Mouse (Mus musculus) neural tube, embryonic 14.5 days (tissue): ENCODE data around the gene Rplp2. TPM values are rescaled to one million over a fixed set of nuclear protein-coding genes. Genes with fewer than 3 reads are reported as not detected.
"Not testable (repeated sequence)": the region's sequence is repeated elsewhere in the genome, so short reads cannot be mapped to it uniquely, and the experiment has no call there.

ENCODE experiments used
- ATAC-seq: fragments of 200-750 bp; cut with Nextera tagmentation; 2 replicates; pipeline ENCODE4 v1.8.0; 2017; ENCODE audit warnings: low read depth, mild to moderate bottlenecking, moderate TSS enrichment, moderate library complexity
- H3K27ac ChIP-seq: fragments of 300-500 bp; sonication (generic); 2 replicates; pipeline ENCODE4 v1.5.1; 2014; ENCODE audit warnings: low read depth, mild to moderate bottlenecking, control low read depth, low read length, moderate library complexity, mixed read lengths
- H3K27me3 ChIP-seq: fragments of 300-500 bp; sonication (generic); 2 replicates; pipeline ENCODE4 v1.6.1; 2014; ENCODE audit warnings: low read length; ENCODE audit not compliant: control insufficient read depth, insufficient read depth
- H3K36me3 ChIP-seq: fragments of 300-500 bp; sonication (generic); 2 replicates; pipeline ENCODE4 v1.6.1; 2014; ENCODE audit warnings: low read length, mixed read lengths; ENCODE audit not compliant: control insufficient read depth, insufficient read depth
- H3K4me1 ChIP-seq: fragments of 300-500 bp; sonication (generic); 2 replicates; pipeline ENCODE4 v1.6.1; 2014; ENCODE audit warnings: low read length; ENCODE audit not compliant: control insufficient read depth, insufficient read depth
- H3K4me2 ChIP-seq: fragments of 300-500 bp; sonication (generic); 2 replicates; pipeline ENCODE4 v1.6.1; 2014; ENCODE audit warnings: mild to moderate bottlenecking, low read depth, low read length, control low read depth
- H3K4me3 ChIP-seq: fragments of 300-500 bp; sonication (generic); 2 replicates; pipeline ENCODE4 v1.5.1; 2014; ENCODE audit warnings: low read depth, low read length, control low read depth, mixed read lengths
- H3K9ac ChIP-seq: fragments of 300-500 bp; sonication (generic); replicated peaks from 2 replicates; pipeline ENCODE4 v1.6.1; 2014; ENCODE audit warnings: low read depth, mild to moderate bottlenecking, control low read depth, low read length, mixed read lengths
- H3K9me3 ChIP-seq: fragments of 300-500 bp; sonication (generic); 2 replicates; pipeline ENCODE4 v1.6.1; 2016; ENCODE audit warnings: low read length; ENCODE audit not compliant: control insufficient read depth
- WGBS: fragments of 180-500 bp; shearing (Covaris S2); extraction: QIAGEN DNeasy Blood & Tissue Kit; methylation state at CpG from one replicate; pipeline ENCODE4 v1.1.7; 2014; 5-methylcytosine and 5-hydroxymethylcytosine counted together
- polyA plus RNA-seq: library from polyadenylated mRNA; unstranded; fragments of >200 nt; fragmentation: Nextera tagmentation; extraction: Ambion mirVana; gene quantifications from 2 replicates; pipeline ENCODE4 v1.2.1, GENCODE M21; 2014

Gene Rplp2
- 654 and 691 TPM in 2 replicates for polyA plus RNA-seq

DNA sequence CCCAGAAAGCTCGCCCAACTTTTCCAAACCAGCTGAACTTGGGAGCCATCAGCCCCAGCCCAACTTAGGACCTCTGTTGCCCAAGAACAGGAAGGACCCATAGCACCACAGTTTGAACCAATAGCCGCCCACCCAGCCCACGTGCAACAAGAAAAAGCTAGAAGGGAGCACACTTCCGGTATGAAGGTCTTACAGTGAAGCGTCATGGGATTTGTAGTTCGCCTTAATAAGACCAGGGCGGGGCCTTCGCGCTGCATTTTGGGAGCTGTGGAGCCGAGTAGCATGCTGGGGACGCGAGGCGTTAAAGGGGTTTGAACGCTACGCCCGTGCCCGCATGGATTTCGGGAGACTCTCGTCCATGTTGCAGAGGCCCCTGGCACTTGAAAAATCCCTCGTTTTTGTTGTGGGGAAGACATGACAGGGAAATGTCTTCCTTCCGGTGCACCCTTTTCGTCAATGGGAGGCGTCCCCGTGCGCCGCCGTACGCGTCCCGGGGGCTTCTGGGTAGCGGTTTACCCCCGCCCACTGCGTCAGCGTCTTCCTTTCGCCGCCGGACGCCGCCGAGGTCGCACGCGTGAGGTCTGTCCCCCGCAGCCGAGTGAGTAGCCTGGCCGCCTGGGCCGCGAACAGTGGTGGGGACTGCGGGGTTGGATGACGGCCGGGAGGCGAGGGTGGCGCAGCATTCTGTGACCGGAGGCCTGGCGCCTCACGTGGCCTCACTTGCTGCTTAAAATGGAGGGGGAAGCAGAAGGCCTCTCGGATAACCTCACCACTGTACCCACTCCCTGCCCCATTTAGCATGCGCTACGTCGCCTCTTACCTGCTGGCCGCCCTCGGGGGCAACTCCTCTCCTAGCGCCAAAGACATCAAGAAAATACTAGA, at the start of gene Rplp2:
TSS of gene Rplp2 (plus strand) at position 261 of the 882 bp plus-strand sequence.
- Histone ChIP-seq H3K27me3 (no peaks in the 10 kb centered on the region), H3K4me2 (peak within 1 kb of the TSS; percentile 83), H3K9me3 (no peaks in the 10 kb centered on the region), H3K36me3 (peaks cover 17% of the 10 kb centered on the region; the same call in 1 of the 2 replicates), H3K27ac (peak within 1 kb of the TSS; percentile 91), H3K9ac (peak within 1 kb of the TSS; percentile 83), H3K4me3 (peak within 1 kb of the TSS; percentile 70), H3K4me1 (peaks cover 17% of the 10 kb centered on the region; the same call in 1 of the 2 replicates)
- ATAC-seq, result peak; percentile 95
- under 1% methylated on average over 63 of the region's 63 CpGs for WGBS

DNA sequence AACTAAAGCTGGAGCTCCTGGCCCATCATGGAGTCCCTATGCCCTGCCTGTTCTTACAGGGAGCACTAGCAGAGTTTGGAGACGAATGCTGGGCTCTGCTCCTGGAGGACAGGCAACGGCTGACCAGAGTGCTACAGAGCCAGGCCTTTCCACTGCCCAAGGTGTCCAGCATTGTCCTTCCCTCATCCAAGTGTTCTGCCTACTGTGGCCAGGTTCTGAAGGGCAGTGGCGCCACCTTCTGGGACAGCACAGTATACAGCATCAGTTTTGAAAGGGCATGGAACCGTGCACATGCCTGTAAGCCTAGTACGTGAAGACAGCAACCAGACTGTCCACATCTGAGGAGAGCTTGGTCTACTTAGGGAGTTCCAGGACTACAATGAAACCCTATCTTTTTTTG, 43.9 kb upstream of the Rplp2 start:
- no peaks in the 10 kb centered on the region for H3K27me3 ChIP-seq
- WGBS, result 45% methylated on average over 5 of the region's 5 CpGs
- H3K4me2 ChIP-seq, result no peak overlapping the region
- peaks cover 38% of the 10 kb centered on the region for H3K36me3 ChIP-seq
- no peak overlapping the region for H3K4me3 ChIP-seq
- H3K9me3 ChIP-seq, result no peaks in the 10 kb centered on the region
- H3K4me1 ChIP-seq, result no peaks in the 10 kb centered on the region
- H3K27ac ChIP-seq, result no peak overlapping the region
- no peak overlapping the region for H3K9ac ChIP-seq
- peak; percentile 41; the same call in 1 of the 2 replicates for ATAC-seq

DNA sequence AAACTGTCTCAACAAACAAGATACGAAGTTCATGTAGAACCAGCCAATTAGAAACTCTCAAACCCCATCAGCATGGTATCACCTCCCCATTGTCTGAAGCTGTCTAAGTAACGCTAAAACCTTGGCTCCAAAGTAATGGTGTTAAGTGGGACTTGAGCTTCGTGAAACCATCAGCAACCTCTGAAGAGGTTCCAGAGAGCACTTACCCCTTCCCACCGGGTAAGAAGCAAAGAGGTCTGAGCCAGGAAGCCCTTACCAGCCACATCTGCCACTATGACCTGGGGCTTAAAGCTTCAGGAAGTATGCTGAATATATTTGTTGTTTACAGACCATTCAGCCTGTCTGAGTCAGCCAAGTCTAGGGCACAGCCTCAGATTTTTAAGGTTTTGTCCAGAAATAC, 41.7 kb upstream of the Rplp2 start:
- Histone ChIP-seq H3K36me3 (peaks cover 23% of the 10 kb centered on the region), H3K4me3 (no peak overlapping the region), H3K4me2 (no peak overlapping the region), H3K4me1 (peaks cover 2% of the 10 kb centered on the region; the same call in 1 of the 2 replicates), H3K9ac (no peak overlapping the region), H3K9me3 (no peaks in the 10 kb centered on the region), H3K27ac (no peak overlapping the region), H3K27me3 (no peaks in the 10 kb centered on the region)
- ATAC-seq, result no peak
- 87% methylated on average over 4 of the region's 4 CpGs for WGBS

GRCm38 (mm10) chr7:141407670-141408069, 39.5 kb upstream of the Rplp2 start:
- H3K36me3 ChIP-seq, H3K4me2 ChIP-seq, H3K27me3 ChIP-seq, H3K9me3 ChIP-seq, H3K4me3 ChIP-seq, H3K9ac ChIP-seq, H3K4me1 ChIP-seq, ATAC-seq, H3K27ac ChIP-seq: not testable (repeated sequence)
- WGBS, result 96% methylated on average over 7 of the region's 7 CpGs

DNA sequence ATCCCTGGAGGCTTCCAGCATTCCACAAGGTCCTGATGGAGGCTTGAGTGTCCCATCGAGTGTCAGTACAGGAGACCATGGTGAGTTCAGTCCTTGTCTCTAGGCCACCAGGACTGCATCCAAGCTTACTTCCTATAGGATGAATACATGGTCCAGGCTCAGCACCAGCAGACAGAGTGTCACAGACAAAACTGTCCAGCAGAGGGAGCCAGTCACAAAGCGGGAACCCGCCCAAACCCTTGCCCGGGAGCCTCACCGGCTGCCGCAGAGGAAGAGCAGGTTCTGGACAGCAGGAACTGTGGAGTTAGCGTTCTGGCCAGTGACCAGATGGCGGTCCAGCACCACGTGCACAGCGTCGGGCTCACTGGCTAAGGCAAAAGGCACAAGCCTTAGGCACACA, 38.3 kb upstream of the Rplp2 start:
- peak; percentile 55; the same call in 1 of the 2 replicates for ATAC-seq
- WGBS, result 14% methylated on average over 11 of the region's 11 CpGs
- no peaks in the 10 kb centered on the region for H3K9me3 ChIP-seq
- peaks cover 5% of the 10 kb centered on the region; the same call in 1 of the 2 replicates for H3K4me1 ChIP-seq
- no peaks in the 10 kb centered on the region for H3K27me3 ChIP-seq
- no peak overlapping the region for H3K9ac ChIP-seq
- H3K4me3 ChIP-seq, result no peak overlapping the region
- no peak overlapping the region for H3K27ac ChIP-seq
- H3K4me2 ChIP-seq, result no peak overlapping the region
- H3K36me3 ChIP-seq, result peaks cover 4% of the 10 kb centered on the region; the same call in 1 of the 2 replicates

DNA sequence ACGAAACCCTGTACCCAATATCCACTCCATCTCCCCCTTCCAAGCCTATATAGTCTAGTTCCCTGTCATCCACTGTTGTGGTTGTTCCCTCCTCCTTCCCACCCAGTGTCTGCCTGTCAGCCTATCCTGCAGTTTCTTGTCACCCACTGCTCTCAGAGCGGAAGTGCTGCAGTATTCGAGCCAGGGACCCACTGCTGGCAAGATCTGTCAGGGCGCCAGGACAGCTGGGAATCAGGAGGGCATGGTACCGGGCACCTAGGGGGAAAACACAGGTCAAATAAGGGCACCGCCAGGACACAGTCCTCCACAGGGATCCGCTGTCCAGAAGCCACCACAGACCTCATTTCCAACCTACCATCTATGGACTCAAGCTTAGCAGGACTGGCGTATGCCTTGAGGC, 36.5 kb upstream of the Rplp2 start:
- 93% methylated on average over 8 of the region's 8 CpGs for WGBS
- no peak overlapping the region for H3K27ac ChIP-seq
- H3K27me3 ChIP-seq, result no peaks in the 10 kb centered on the region
- H3K4me2 ChIP-seq, result no peak overlapping the region
- H3K36me3 ChIP-seq, result peaks cover 4% of the 10 kb centered on the region; the same call in 1 of the 2 replicates
- no peak for ATAC-seq
- no peak overlapping the region for H3K4me3 ChIP-seq
- H3K9me3 ChIP-seq, result no peaks in the 10 kb centered on the region
- peaks cover 7% of the 10 kb centered on the region for H3K4me1 ChIP-seq
- H3K9ac ChIP-seq, result no peak overlapping the region

- Histone ChIP-seq H3K9ac (no peak overlapping the region), H3K4me2 (no peak overlapping the region), H3K4me1 (peaks cover 7% of the 10 kb centered on the region), H3K36me3 (peaks cover 4% of the 10 kb centered on the region; the same call in 1 of the 2 replicates), H3K4me3 (no peak overlapping the region), H3K27me3 (no peaks in the 10 kb centered on the region), H3K9me3 (no peaks in the 10 kb centered on the region), H3K27ac (no peak overlapping the region)
- WGBS, result 83% methylated on average over 1 of the region's 1 CpGs
- no peak for ATAC-seq
Observed at GRCm38 (mm10) chr7:141411667-141412066, 35.5 kb upstream of the Rplp2 start.

GRCm38 (mm10) chr7:141413331-141413730, 33.8 kb upstream of the Rplp2 start:
- H3K4me3 ChIP-seq, result peak overlapping the region; percentile 77
- H3K4me1 ChIP-seq, result peaks cover 7% of the 10 kb centered on the region
- ATAC-seq, result peak; percentile 21; the same call in 1 of the 2 replicates
- peak overlapping the region; percentile 91 for H3K4me2 ChIP-seq
- H3K36me3 ChIP-seq, result peaks cover 4% of the 10 kb centered on the region; the same call in 1 of the 2 replicates
- peak overlapping the region; percentile 79 for H3K9ac ChIP-seq
- no peaks in the 10 kb centered on the region for H3K9me3 ChIP-seq
- H3K27ac ChIP-seq, result peak overlapping the region; percentile 86
- H3K27me3 ChIP-seq, result no peaks in the 10 kb centered on the region
- WGBS, result 3% methylated on average over 16 of the region's 16 CpGs
